Mouse (Mus musculus) right cerebral cortex, postnatal 10 days (tissue): ENCODE measurements at regions not wholly inside any gene's neighbourhood (a gene's known extent, or its start where the extent isn't known, plus 50 kb on each side); places are given as distances from the start of the nearest gene placed in this dataset.
A peak's percentile ranks its signal among the peaks of the same experiment; 100 is the strongest.

ENCODE experiments used
- DNase-seq, 2 experiments: peaks; one replicate each; pipeline ENCODE4 v3.0.0; 2021; ENCODE audit warnings: low spot score in 2 of 2

GRCm38 (mm10) chr8:78004891-78005290, 208.2 kb upstream of the Ttc29 start:
- no peak for DNase-seq

DNA sequence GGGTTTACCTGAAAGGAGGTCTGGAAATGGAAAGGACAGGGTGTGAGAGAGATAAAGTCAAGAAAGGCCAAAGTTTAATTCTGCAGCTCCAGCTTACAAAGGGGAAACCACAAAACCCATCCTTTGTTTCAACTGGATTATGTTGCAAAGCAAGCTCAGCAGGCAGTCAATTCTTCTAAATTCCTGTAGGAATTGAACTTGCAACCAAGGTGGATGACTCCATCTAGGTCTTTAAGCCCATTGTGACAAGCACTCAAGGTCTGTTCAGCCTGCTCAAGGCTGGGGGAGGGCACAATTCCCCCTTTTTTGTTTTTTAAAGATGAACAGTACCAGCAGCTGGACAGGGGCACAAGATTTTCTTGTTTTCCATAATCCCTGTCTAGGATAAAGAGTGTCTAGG, 200.0 kb upstream of the Ttc29 start:
- no peak for DNase-seq

DNA sequence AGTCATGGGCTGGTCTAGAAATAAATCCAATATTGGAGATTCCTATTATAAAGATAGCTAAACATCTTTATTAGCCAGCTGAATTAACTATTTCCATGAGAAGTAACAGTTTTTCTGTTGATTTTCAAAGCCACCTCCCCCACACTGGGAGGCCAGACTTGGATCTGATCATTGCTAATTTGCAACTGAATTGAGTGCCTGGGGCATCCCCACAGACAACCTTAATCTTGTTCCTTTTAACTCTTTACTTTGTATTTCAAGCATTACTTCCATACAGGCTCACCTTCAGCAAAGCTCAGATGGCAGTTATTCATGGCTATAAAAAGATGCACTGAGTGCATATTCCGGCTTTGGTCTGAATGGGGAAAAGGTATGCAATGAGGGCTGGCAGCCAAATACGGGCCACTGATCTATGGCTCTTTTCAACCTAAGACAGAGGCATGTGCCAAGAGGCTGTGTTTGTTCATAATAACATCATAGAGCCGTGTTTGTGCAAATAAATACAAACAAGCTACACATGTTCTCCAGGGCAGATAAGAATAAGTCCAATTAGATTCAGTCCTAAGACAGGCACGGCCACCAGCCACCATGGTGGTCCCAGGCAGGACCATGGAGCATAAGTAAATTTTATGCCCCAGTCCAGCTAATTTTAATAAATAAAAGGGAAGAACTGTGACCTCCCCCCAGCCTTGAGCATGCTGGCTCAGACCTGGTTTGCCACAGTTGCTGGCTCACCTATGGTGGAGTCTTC, 194.5 kb upstream of the Ttc29 start:
- DNase-seq: no peak

- DNase-seq: no peak
Measured at GRCm38 (mm10) chr8:78021473-78021872, 191.6 kb upstream of the Ttc29 start.

GRCm38 (mm10) chr8:78022986-78023385, 190.1 kb upstream of the Ttc29 start:
- no peak for DNase-seq

GRCm38 (mm10) chr8:78023467-78023866, 189.6 kb upstream of the Ttc29 start:
- peak in 1 of 2 experiments; percentile 9 for DNase-seq

DNA sequence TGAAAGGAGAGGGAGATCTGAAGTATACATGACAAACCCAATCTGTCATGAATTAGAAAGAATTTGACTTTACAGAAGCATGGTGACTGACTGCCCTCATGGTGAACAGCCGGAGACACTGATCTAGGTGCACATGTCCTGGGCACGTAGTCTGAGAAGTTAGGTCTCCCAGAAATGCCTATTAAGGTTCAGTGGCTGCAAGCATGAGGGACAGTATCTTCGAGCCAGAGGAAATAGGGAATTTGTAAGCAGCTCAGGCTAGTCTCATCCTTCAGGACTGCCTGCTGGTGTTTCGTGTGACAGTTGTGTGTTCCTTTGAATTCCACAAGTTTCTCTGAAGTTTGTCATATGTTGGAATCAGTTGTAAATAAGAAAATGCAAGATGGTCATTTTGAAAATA, 189.2 kb upstream of the Ttc29 start:
- no peak for DNase-seq

GRCm38 (mm10) chr8:78024964-78025363, 188.1 kb upstream of the Ttc29 start:
- no peak for DNase-seq

DNA sequence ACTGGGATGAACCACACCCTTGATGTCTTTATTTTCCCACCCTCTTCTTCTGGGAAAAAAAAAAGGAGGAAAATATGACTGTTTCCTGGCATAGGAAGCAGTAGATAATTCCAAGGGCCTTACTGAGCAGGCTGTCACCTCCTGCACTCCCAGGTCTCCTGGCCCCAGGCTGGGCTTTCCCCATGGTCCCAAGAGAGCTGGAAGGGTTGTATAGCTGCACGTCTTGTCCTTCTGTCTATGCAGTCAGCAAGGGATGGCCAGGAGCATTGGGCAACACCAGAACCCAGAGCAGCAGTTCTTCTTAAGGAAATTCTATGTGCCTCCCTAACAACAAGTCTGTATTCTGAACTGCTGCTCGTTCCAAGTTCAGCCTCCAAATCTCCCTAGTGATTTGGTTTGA, 185.7 kb upstream of the Ttc29 start:
- no peak for DNase-seq

- no peak for DNase-seq
Measured at GRCm38 (mm10) chr8:78028928-78029327, 184.2 kb upstream of the Ttc29 start.

DNA sequence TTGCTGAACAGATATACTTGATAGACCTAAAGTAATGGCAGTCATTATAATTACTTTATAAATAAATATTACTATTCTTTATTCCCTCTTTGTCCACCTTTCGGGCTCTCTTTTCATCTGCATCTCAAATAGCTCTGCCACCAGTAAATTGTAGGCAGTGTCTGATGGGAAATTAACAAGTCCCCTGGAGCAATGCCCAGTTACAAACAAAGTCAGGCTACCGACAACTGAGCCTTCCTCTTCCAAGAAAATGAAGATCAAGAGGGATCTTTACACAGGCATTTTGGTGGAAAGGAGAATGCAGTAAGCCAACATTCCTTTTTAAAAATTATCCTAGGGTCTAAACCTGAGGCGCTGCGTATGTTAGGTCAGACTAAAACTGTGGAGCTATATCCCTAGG, 181.3 kb upstream of the Ttc29 start:
- DNase-seq: no peak

- no peak for DNase-seq
Measured at GRCm38 (mm10) chr8:78034687-78035086, 178.4 kb upstream of the Ttc29 start.

- peak in 1 of 2 experiments; percentile 47 for DNase-seq
Measured at GRCm38 (mm10) chr8:78037218-78037617, 175.9 kb upstream of the Ttc29 start.

GRCm38 (mm10) chr8:78046691-78047090, 166.4 kb upstream of the Ttc29 start:
- no peak for DNase-seq

- DNase-seq: no peak
Measured at GRCm38 (mm10) chr8:78050768-78051167, 162.3 kb upstream of the Ttc29 start.

DNA sequence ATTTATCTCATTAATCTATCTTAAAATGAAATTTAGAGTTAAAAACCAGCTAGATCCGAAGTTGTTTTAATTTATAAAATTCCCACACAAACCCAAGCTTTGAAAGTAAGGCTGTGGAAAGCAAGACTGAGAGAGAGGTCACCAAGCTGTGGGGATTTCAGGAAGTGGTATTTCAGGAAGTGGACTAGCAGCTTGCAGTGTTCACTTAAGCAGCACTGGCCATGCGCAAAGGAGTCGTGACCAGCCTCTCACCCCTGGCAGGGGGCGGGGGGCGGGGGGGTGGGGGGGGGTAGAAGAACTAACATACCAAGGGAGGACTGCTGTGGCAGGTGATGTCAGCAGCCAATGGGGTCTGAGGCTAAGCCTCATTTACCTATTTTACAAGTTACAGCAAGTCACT, 158.7 kb upstream of the Ttc29 start:
- DNase-seq: no peak

GRCm38 (mm10) chr8:78054920-78055319, 158.2 kb upstream of the Ttc29 start:
- no peak for DNase-seq

DNA sequence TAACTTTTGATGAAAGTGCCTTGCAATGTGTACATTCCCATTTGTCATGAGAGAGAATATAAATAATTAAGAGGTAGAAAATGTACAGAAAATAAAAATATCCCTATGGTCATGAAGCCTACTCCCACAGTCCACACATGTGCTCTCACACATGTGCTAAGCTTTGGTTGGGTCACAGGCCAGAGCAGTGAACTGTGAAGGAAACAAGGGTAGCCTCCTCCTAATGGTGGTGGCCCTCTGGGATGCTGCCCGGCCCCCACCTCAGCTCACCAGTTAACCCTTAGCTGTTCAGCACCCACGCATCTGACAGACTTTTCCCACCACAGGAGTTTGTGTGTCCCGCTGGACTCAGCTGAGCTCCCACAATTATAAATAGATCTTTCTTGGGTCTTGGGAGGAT, 157.6 kb upstream of the Ttc29 start:
- no peak for DNase-seq

DNA sequence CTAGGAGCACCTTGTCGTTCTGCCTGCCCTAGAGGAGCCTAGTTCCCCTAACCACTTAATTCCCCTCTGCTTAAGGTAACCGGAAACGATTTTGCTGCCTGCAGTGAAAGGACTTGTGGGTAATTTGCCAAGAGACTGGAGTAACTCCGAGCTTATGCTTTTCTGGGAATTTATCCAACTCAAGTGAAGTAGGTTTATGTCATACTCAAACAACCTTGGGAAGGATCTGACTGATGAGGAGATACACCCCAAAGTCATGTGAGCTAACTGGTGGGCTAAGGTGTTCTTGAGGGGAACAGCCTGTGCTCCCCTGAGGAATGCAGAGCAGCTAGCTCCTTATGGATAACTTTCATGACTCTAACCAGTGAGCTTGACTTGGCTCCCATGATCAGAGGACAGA, 155.7 kb upstream of the Ttc29 start:
- DNase-seq: no peak

- DNase-seq: no peak
Measured at GRCm38 (mm10) chr8:78061827-78062719, 151.0 kb upstream of the Ttc29 start.

DNA sequence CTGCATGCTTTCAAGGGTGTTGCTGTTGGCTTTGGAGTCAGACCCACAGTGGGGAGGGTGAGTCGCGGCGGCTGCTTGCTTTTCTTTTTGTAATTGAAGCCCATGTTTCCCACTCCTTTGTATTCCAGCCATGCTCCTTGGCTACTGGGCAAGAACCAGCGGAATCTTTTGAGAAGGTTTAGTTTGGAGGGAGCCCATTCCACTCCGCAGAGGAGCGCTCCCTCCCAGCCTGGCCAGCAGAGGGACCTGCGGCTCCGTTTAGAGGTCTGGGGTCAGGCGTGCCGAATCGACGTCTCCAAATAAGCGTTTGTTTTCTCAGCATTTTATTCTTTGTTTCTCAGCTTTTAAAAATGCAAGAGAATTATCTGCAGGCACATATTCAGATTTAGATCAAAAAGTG, 149.6 kb upstream of the Ttc29 start:
- DNase-seq: peak; percentile 76 to 78

DNA sequence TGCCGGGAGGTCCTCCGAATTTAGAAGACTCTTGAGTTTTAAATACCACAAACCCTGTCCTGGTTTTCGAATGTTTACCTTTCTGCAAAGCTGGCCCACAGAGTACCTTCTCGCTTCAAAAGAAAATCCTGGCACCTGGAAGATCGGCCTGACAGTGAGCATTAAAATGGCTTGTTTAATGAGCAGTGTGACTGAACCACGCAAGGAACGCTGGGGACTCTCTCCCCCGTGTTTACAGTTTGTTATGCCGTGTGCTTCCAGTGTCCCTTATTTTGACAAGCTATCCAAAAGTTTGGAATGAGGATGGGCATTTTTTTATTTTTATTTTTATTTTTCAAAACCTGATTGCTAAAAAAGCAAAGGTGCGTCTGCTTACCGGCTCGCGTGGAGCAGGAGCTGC, 148.9 kb upstream of the Ttc29 start:
- DNase-seq: no peak

- no peak for DNase-seq
Measured at GRCm38 (mm10) chr8:78065890-78066493, 147.1 kb upstream of the Ttc29 start.
